Mouse (Mus musculus): ENCODE measurements at regions not wholly inside any gene's neighbourhood (a gene's known extent, or its start where the extent isn't known, plus 50 kb on each side); places are given as distances from the start of the nearest gene placed in this dataset.

DNA sequence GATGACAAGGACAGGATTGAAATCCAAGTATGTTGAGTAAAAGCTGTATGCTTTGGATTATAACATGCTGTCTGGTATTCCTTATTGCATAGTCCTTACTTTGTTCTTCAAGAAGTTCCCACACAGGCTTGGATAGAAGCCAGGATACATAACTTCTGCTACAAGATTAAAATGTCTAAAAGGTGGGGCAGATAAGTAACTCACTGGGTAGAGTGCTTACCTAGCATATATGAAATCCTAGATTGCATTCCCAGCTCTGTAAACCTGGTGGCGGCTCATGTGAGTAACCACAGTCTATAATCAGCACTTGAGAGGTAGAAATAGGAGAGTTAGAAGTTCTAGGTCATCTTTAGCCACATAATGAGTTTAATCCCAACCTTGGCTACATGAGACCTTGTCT lies 126.0 kb upstream of the Try4 start:
- TF ChIP-seq UBTF (IDR thresholded peaks at IDR 0.05; ENCODE audit: borderline replicate concordance, insufficient read depth, low read depth, low read length) (no peak), E2F4 (IDR thresholded peaks at IDR 0.05; ENCODE audit: borderline replicate concordance, low read depth, low read length) (no peak), HCFC1 (IDR thresholded peaks at IDR 0.05; ENCODE audit: low read depth, low read length) (no peak), ZMIZ1 (IDR thresholded peaks at IDR 0.05; ENCODE audit: low read depth, low read length) (no peak), SIN3A (IDR thresholded peaks at IDR 0.05; ENCODE audit: low read length) (no peak), NELFE (IDR thresholded peaks at IDR 0.05; ENCODE audit: low read depth, low read length) (no peak), CHD1 (IDR thresholded peaks at IDR 0.05; ENCODE audit: low read depth, low read length) (no peak), GATA1 (IDR thresholded peaks at IDR 0.05; ENCODE audit: low read depth, low read length) (no peak), TBP (IDR thresholded peaks at IDR 0.05; ENCODE audit: low read depth, low read length) (no peak), CTCF (IDR thresholded peaks at IDR 0.05 in 2 of 3, conservative IDR thresholded peaks at IDR 0.05 in 1 of 3; ENCODE audit: control insufficient read depth in 1 of 3, insufficient read depth in 1 of 3, low read depth in 2 of 3, low read length in 3 of 3, poor library complexity in 1 of 3, severe bottlenecking in 1 of 3) (no peak), GABPA (IDR thresholded peaks at IDR 0.05; ENCODE audit: low read depth, low read length) (no peak), TAL1 (IDR thresholded peaks at IDR 0.05; ENCODE audit: low read length) (no peak), ZC3H11A (IDR thresholded peaks at IDR 0.05; ENCODE audit: low read depth, low read length) (no peak), USF1 (IDR thresholded peaks at IDR 0.05; ENCODE audit: low read depth, low read length) (no peak), RAD21 (IDR thresholded peaks at IDR 0.05; ENCODE audit: low read depth, low read length) (no peak), MAX (IDR thresholded peaks at IDR 0.05; ENCODE audit: low read length) (no peak), KAT2A (conservative IDR thresholded peaks at IDR 0.05; ENCODE audit: low read depth, low read length) (no peak), CHD2 (IDR thresholded peaks at IDR 0.05; ENCODE audit: low read length) (no peak), RCOR1 (IDR thresholded peaks at IDR 0.05; ENCODE audit: low read depth, low read length) (no peak)
- H3K9ac ChIP-seq (ENCODE audit: control insufficient read depth, low read depth, low read length, poor library complexity, severe bottlenecking), result no peak overlapping the region
- no peak overlapping the region for H3K27ac ChIP-seq (ENCODE audit: control insufficient read depth, low read depth, low read length)
- no peak overlapping the region for H3K4me3 ChIP-seq (ENCODE audit: control insufficient read depth in 1 of 2, insufficient read depth in 1 of 2, low read depth in 2 of 2, low read length in 2 of 2)
- H3K4me1 ChIP-seq (ENCODE audit: control insufficient read depth in 1 of 2, insufficient read depth in 2 of 2, low read length in 2 of 2), result no peaks in the 10 kb centered on the region
- DNase-seq (ENCODE audit: low read depth, low spot score), result no peak
- no peaks in the 10 kb centered on the region for H3K9me3 ChIP-seq (replicated peaks; ENCODE audit: insufficient read depth, low read length)
- H3K27me3 ChIP-seq (ENCODE audit: control insufficient read depth in 1 of 2, insufficient read depth in 2 of 2, low read length in 2 of 2), result no peaks in the 10 kb centered on the region
- H3K36me3 ChIP-seq (ENCODE audit: control insufficient read depth in 1 of 2, insufficient read depth in 2 of 2, low read length in 2 of 2), result no peaks in the 10 kb centered on the region
- H3K79me2 ChIP-seq (ENCODE audit: control insufficient read depth, insufficient read depth, low read length, poor library complexity), result no peaks in the 10 kb centered on the region

DNA sequence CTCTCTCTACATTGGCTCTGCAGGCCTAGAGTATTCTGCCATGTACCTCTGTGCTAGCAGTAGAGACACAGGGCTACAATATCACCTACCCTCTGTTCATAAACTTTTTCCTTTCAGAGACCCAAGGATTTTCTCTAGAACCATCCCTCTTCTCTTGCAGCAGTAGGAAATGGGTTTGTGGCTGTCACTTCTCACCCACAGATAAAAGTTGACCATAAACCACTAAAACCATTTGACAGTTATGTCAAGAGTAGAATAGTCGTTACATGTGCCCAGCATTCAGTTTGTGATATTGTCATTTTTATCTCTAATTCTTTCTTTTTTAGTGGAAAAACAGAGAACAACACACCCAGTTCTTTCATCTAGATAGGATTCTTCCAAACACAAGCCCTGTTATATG lies 128.2 kb upstream of the 2210010C04Rik start:
- Histone ChIP-seq H3K36me3 (ENCODE audit: control insufficient read depth in 1 of 2, insufficient read depth in 2 of 2, low read length in 2 of 2) (no peaks in the 10 kb centered on the region; a peak in 1 of 4 replicates), H3K79me2 (ENCODE audit: control insufficient read depth, insufficient read depth, low read length, poor library complexity) (no peaks in the 10 kb centered on the region), H3K9me3 (replicated peaks; ENCODE audit: insufficient read depth, low read length) (no peaks in the 10 kb centered on the region), H3K4me1 (ENCODE audit: control insufficient read depth in 1 of 2, insufficient read depth in 2 of 2, low read length in 2 of 2) (no peaks in the 10 kb centered on the region), H3K27ac (ENCODE audit: control insufficient read depth, low read depth, low read length) (no peak overlapping the region), H3K9ac (ENCODE audit: control insufficient read depth, low read depth, low read length, poor library complexity, severe bottlenecking) (no peak overlapping the region), H3K4me3 (ENCODE audit: control insufficient read depth in 1 of 2, insufficient read depth in 1 of 2, low read depth in 2 of 2, low read length in 2 of 2) (no peak overlapping the region), H3K27me3 (ENCODE audit: control insufficient read depth in 1 of 2, insufficient read depth in 2 of 2, low read length in 2 of 2) (no peaks in the 10 kb centered on the region)
- TF ChIP-seq SMC3 (IDR thresholded peaks at IDR 0.05; ENCODE audit: low read depth, low read length) (no peak), CHD1 (IDR thresholded peaks at IDR 0.05; ENCODE audit: low read depth, low read length) (no peak), ZMIZ1 (IDR thresholded peaks at IDR 0.05; ENCODE audit: low read depth, low read length) (no peak), CHD2 (IDR thresholded peaks at IDR 0.05; ENCODE audit: low read length) (no peak), RAD21 (IDR thresholded peaks at IDR 0.05; ENCODE audit: low read depth, low read length) (no peak), MXI1 (IDR thresholded peaks at IDR 0.05; ENCODE audit: low read depth, low read length) (no peak), POLR2AphosphoS5 (IDR thresholded peaks at IDR 0.05; ENCODE audit: borderline replicate concordance, low read depth, low read length) (no peak), MEF2A (IDR thresholded peaks at IDR 0.05; ENCODE audit: extremely low read depth, insufficient replicate concordance, low read depth, low read length, poor library complexity, severe bottlenecking) (no peak), HCFC1 (IDR thresholded peaks at IDR 0.05; ENCODE audit: low read depth, low read length) (no peak), ZNF384 (IDR thresholded peaks at IDR 0.05; ENCODE audit: low read depth, low read length) (no peak), UBTF (IDR thresholded peaks at IDR 0.05; ENCODE audit: borderline replicate concordance, insufficient read depth, low read depth, low read length) (no peak), ZKSCAN1 (IDR thresholded peaks at IDR 0.05; ENCODE audit: low read depth, low read length) (no peak), USF2 (IDR thresholded peaks at IDR 0.05; ENCODE audit: borderline replicate concordance in 1 of 2, insufficient read depth in 1 of 2, low read depth in 1 of 2, low read length in 2 of 2) (no peak), MAX (IDR thresholded peaks at IDR 0.05; ENCODE audit: low read length) (no peak)
- DNase-seq (ENCODE audit: low read depth, low spot score), result no peak
